Mouse (Mus musculus): Measurements from ENCODE around the gene Slc38a2. TPM values are rescaled to one million over a fixed set of nuclear protein-coding genes. Genes with fewer than 3 reads are reported as not detected.

The Slc38a2 gene
- total RNA-seq (2017): 128 and 155 TPM in 2 replicates

GRCm38 (mm10) chr15:96699521-96700511 is at the start of gene Slc38a2:
Gene Slc38a2 (minus strand): TSS chr15:96699730.
- peak; percentile 51 to 61 for ATAC-seq (replicated peaks in 1 of 2; ENCODE audit: insufficient read depth in 1 of 2, low FRiP score in 2 of 2, low TSS enrichment in 1 of 2, low read depth in 1 of 2, poor library complexity in 2 of 2, severe bottlenecking in 2 of 2)

GRCm38 (mm10) chr15:96749101-96749500 is 49.6 kb upstream of the Slc38a2 start:
- ATAC-seq (replicated peaks in 1 of 2; ENCODE audit: insufficient read depth in 1 of 2, low FRiP score in 2 of 2, low TSS enrichment in 1 of 2, low read depth in 1 of 2, poor library complexity in 2 of 2, severe bottlenecking in 2 of 2): no peak

- no peak for ATAC-seq (replicated peaks in 1 of 2; ENCODE audit: insufficient read depth in 1 of 2, low FRiP score in 2 of 2, low TSS enrichment in 1 of 2, low read depth in 1 of 2, poor library complexity in 2 of 2, severe bottlenecking in 2 of 2)
Measured at GRCm38 (mm10) chr15:96747551-96747950, 48.0 kb upstream of the Slc38a2 start.

- no peak for ATAC-seq (replicated peaks in 1 of 2; ENCODE audit: insufficient read depth in 1 of 2, low FRiP score in 2 of 2, low TSS enrichment in 1 of 2, low read depth in 1 of 2, poor library complexity in 2 of 2, severe bottlenecking in 2 of 2)
Measured at GRCm38 (mm10) chr15:96746986-96747385, 47.5 kb upstream of the Slc38a2 start.

GRCm38 (mm10) chr15:96745299-96745698 is 45.8 kb upstream of the Slc38a2 start:
- ATAC-seq (replicated peaks in 1 of 2; ENCODE audit: insufficient read depth in 1 of 2, low FRiP score in 2 of 2, low TSS enrichment in 1 of 2, low read depth in 1 of 2, poor library complexity in 2 of 2, severe bottlenecking in 2 of 2): no peak

- no peak; a peak in 1 of 4 replicates for ATAC-seq (replicated peaks in 1 of 2; ENCODE audit: insufficient read depth in 1 of 2, low FRiP score in 2 of 2, low TSS enrichment in 1 of 2, low read depth in 1 of 2, poor library complexity in 2 of 2, severe bottlenecking in 2 of 2)
Measured at GRCm38 (mm10) chr15:96744882-96745296, 45.4 kb upstream of the Slc38a2 start.

GRCm38 (mm10) chr15:96744153-96744881 is 44.8 kb upstream of the Slc38a2 start:
- ATAC-seq (replicated peaks in 1 of 2; ENCODE audit: insufficient read depth in 1 of 2, low FRiP score in 2 of 2, low TSS enrichment in 1 of 2, low read depth in 1 of 2, poor library complexity in 2 of 2, severe bottlenecking in 2 of 2): 0 out of 4 replicates have a peak, but pooled peaks of 1 of the 2 experiments have one; percentile 12

- peak in 1 of 2 experiments; percentile 73; a peak in 2 of 4 replicates for ATAC-seq (replicated peaks in 1 of 2; ENCODE audit: insufficient read depth in 1 of 2, low FRiP score in 2 of 2, low TSS enrichment in 1 of 2, low read depth in 1 of 2, poor library complexity in 2 of 2, severe bottlenecking in 2 of 2)
Measured at GRCm38 (mm10) chr15:96743257-96743656, 43.7 kb upstream of the Slc38a2 start.

- ATAC-seq (replicated peaks in 1 of 2; ENCODE audit: insufficient read depth in 1 of 2, low FRiP score in 2 of 2, low TSS enrichment in 1 of 2, low read depth in 1 of 2, poor library complexity in 2 of 2, severe bottlenecking in 2 of 2): no peak
Measured at GRCm38 (mm10) chr15:96742591-96743241, 43.2 kb upstream of the Slc38a2 start.

GRCm38 (mm10) chr15:96740865-96741561 is 41.5 kb upstream of the Slc38a2 start:
- no peak for ATAC-seq (replicated peaks in 1 of 2; ENCODE audit: insufficient read depth in 1 of 2, low FRiP score in 2 of 2, low TSS enrichment in 1 of 2, low read depth in 1 of 2, poor library complexity in 2 of 2, severe bottlenecking in 2 of 2)

GRCm38 (mm10) chr15:96740091-96740490 is 40.6 kb upstream of the Slc38a2 start:
- ATAC-seq (replicated peaks in 1 of 2; ENCODE audit: insufficient read depth in 1 of 2, low FRiP score in 2 of 2, low TSS enrichment in 1 of 2, low read depth in 1 of 2, poor library complexity in 2 of 2, severe bottlenecking in 2 of 2): no peak

- peak; percentile 42 to 51; a peak in 1 of 4 replicates for ATAC-seq (replicated peaks in 1 of 2; ENCODE audit: insufficient read depth in 1 of 2, low FRiP score in 2 of 2, low TSS enrichment in 1 of 2, low read depth in 1 of 2, poor library complexity in 2 of 2, severe bottlenecking in 2 of 2)
Measured at GRCm38 (mm10) chr15:96736663-96737385, 37.3 kb upstream of the Slc38a2 start.

- ATAC-seq (replicated peaks in 1 of 2; ENCODE audit: insufficient read depth in 1 of 2, low FRiP score in 2 of 2, low TSS enrichment in 1 of 2, low read depth in 1 of 2, poor library complexity in 2 of 2, severe bottlenecking in 2 of 2): peak in 1 of 2 experiments; percentile 22; a peak in 1 of 4 replicates
Measured at GRCm38 (mm10) chr15:96735562-96736160, 36.1 kb upstream of the Slc38a2 start.

GRCm38 (mm10) chr15:96734423-96734822 is 34.9 kb upstream of the Slc38a2 start:
- no peak for ATAC-seq (replicated peaks in 1 of 2; ENCODE audit: insufficient read depth in 1 of 2, low FRiP score in 2 of 2, low TSS enrichment in 1 of 2, low read depth in 1 of 2, poor library complexity in 2 of 2, severe bottlenecking in 2 of 2)

- ATAC-seq (replicated peaks in 1 of 2; ENCODE audit: insufficient read depth in 1 of 2, low FRiP score in 2 of 2, low TSS enrichment in 1 of 2, low read depth in 1 of 2, poor library complexity in 2 of 2, severe bottlenecking in 2 of 2): no peak
Measured at GRCm38 (mm10) chr15:96730416-96730815, 30.9 kb upstream of the Slc38a2 start.

GRCm38 (mm10) chr15:96729785-96730184 is 30.3 kb upstream of the Slc38a2 start:
- ATAC-seq (replicated peaks in 1 of 2; ENCODE audit: insufficient read depth in 1 of 2, low FRiP score in 2 of 2, low TSS enrichment in 1 of 2, low read depth in 1 of 2, poor library complexity in 2 of 2, severe bottlenecking in 2 of 2): no peak
